Mouse (Mus musculus) 416B (cell line): ENCODE measurements at regions not wholly inside any gene's neighbourhood (a gene's known extent, or its start where the extent isn't known, plus 50 kb on each side); places are given as distances from the start of the nearest gene placed in this dataset.

ENCODE experiments used
- DNase-seq: peaks from one replicate; pipeline ENCODE4 v3.0.0; 2011; ENCODE audit warnings: low read depth

DNA sequence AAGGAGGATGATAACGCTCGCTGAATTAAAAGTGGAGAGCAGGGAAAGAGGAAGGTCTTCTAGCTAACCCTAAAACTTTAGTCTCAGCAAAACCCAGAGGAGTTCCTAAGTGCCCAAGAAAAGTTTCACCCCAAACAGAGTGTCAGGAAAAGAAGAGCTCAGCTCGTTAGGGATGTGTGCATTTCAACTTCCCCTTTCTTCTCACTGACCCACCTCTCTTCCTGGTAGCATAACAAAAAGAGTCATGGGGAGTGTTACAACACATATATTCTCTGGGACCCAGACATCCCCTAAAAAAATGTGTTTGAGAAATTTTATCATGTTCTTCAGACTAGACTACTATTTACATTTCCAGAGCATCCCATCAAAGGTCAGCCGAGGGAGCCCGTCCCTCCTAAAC lies 432.6 kb downstream of the Mctp2 start:
- DNase-seq, result no peak

GRCm38 (mm10) chr7:71872912-71873311 lies 433.5 kb downstream of the Mctp2 start:
- no peak for DNase-seq

GRCm38 (mm10) chr7:71867090-71867489 lies 439.3 kb downstream of the Mctp2 start:
- peak; percentile 47 for DNase-seq

GRCm38 (mm10) chr7:71865371-71866166 lies 440.8 kb downstream of the Mctp2 start:
- DNase-seq, result no peak

DNA sequence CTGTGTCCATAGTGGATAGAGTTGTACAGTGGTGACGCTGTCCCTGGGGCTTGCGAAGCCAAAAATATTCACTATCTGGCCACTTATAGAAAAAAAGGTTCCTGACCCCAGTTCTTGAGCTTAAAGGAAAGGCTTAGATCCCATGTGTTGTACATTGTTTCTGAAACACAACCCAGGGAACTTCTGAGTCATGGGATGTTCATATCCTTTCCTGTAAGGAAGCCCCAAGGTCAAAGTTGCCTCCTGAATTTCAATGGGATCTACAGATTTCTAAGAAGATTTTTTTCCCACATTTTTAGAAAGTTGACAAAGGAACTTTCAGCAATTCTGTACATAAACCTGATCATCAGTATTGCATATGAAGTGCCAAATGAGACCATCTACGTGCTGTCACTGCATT lies 453.5 kb downstream of the Mctp2 start:
- DNase-seq, result no peak

GRCm38 (mm10) chr7:71849174-71849573 lies 457.2 kb downstream of the Mctp2 start:
- no peak for DNase-seq

DNA sequence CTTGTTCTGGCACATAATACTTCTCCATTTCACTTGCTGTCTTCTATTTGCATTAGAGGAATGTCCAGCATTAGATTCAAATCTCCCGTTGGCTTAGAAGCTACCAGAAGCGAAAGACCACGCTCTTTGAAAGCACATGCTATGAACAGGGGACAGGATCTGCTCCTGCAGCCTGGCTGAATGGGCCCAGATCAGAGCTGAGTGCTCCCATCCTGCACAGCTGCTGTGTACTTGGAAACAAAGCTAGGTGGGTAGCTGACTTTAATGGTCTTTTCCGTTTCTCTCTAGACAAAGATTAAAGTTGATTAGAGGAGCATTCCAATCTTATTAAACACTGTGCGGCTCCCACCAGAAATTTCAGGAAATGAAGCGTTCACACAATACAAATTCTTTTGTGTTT lies 468.6 kb downstream of the Mctp2 start:
- no peak for DNase-seq

DNA sequence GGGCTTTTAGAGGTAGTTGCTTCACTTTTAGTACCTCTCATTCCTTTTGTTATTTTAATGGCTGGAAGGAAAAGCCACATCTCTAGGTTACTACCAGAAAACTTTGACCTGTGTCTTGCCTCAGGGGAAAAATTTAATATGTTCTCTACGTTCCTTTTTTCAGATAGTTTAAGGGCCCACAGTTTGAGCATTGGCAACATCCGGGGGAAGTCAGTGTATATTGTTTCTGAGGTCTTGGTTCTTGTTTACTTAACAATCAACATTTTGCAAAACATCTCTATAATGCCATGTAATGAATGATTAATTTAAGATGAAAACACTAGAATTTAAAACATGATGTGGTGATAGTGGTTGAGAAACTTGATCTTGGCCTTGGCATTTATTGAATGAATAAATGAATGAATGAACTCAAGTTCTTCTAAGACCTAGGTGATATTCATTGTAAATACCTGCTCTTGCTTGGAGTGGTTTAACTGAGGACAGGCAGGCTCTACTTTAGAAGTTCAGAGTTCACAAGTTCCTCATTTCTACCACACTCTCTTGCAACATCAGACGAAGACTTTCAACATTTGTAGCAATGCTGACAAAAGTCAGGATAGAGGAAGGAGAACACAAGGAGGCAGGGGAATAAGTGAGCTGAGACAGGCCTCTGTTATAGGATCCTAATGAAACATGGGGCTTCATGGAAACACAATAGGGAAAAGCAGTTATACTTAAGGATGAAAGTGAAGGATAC lies 474.4 kb downstream of the Mctp2 start:
- DNase-seq, result peak; percentile 50

- DNase-seq, result no peak
Observed at GRCm38 (mm10) chr7:71829567-71829966, 476.8 kb downstream of the Mctp2 start.

DNA sequence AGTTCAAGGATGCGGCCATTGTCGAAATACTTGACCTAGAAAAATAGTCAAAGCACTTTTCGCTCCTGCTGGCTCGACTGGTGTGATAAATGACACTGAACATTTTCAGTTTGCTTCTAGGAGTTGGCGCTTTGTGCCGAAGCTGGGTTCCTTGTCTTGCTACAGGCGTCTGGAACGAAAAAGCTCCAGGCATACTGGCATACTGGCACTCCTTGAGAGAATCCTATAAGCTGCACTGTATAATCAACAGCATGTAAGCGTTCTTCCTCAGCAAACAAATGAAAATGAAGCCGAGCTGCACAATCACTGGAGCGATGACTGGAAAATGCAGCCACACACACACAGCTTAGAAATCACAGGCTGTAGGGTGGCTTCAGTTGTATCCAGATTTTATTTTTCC lies 464.9 kb upstream of the Gm10295 start:
- DNase-seq, result no peak

DNA sequence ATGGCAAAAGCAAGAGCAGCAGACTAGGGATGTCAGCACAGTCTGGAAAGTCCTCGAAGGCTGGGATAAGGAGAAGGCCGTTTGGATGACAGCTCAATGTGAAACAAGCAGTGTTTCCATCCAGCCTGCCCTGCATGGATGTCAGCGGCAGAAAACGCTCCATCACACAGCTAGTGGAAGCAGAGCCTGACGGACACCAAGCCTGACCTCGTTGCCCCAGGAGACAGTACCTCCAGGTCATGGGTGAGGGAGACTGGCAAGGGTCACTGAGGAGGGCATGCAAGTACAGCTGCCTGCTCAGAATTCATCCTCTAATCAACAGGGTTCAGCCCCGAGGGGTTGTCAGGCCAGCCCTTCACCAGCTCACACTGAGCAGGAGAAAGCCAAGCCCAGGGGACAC lies 442.9 kb upstream of the Gm10295 start:
- DNase-seq, result no peak

DNA sequence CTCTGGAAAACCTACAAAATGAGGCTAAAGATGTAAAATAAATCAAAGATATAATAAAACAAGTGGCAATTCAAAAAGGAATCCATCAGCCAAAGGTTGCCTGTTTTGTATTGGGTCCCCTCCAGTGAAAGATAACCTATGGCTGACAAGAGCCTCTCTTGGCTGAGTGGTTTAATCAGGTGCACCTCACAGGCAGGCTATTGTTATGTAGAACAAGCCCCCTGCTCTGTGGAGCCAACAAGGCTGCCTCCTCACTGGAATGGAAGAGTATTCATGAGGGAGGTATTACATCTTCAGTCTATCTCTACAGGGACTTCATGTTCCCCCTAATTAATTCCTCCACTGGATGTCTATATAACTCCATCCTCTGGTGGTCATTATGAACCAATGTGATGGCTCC lies 437.1 kb upstream of the Gm10295 start:
- no peak for DNase-seq

GRCm38 (mm10) chr7:71782496-71782895 lies 431.2 kb upstream of the Gm10295 start:
- DNase-seq, result no peak

DNA sequence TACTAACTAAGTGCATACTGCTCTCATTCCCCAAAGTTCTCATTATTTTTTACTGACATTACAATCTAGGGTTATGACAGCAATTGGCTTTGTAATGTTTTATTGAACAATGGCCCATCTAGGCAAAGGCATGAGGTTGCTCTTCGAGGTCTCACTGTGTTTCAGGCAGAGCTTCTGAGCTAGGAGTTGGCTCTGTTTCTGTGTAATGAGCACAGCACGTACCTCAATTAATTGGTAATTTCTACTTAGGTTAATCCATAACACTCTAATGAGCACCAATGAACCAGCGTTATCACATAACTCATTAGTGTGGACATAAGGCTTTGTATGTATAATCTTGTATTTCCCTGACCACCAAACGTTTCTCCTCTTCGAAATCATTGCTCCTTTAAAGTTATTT lies 398.6 kb upstream of the Gm10295 start:
- DNase-seq, result no peak

- no peak for DNase-seq
Observed at GRCm38 (mm10) chr7:71746118-71746897, 395.0 kb upstream of the Gm10295 start.

DNA sequence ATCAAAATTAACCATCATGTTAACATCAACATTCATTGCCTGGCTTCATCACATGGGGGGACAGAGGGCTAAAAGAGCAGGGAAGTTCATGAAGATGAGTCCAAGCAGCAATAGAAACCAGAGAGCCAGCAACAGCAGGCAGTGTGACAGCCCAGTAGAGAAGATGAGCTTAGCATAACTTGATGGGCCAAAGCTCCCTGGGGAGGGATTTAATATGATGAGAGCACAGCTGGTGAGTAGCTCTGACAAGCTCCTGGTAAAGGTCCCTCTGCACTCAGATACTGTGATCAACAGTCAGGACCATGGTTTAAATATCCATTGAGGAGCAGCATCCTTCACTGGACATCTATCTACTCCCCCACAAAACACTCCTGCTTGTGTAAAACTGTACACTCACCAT lies 377.2 kb upstream of the Gm10295 start:
- no peak for DNase-seq

GRCm38 (mm10) chr7:71708209-71708608 lies 356.9 kb upstream of the Gm10295 start:
- peak; percentile 39 for DNase-seq

- no peak for DNase-seq
Observed at GRCm38 (mm10) chr7:71706201-71706600, 354.9 kb upstream of the Gm10295 start.

DNA sequence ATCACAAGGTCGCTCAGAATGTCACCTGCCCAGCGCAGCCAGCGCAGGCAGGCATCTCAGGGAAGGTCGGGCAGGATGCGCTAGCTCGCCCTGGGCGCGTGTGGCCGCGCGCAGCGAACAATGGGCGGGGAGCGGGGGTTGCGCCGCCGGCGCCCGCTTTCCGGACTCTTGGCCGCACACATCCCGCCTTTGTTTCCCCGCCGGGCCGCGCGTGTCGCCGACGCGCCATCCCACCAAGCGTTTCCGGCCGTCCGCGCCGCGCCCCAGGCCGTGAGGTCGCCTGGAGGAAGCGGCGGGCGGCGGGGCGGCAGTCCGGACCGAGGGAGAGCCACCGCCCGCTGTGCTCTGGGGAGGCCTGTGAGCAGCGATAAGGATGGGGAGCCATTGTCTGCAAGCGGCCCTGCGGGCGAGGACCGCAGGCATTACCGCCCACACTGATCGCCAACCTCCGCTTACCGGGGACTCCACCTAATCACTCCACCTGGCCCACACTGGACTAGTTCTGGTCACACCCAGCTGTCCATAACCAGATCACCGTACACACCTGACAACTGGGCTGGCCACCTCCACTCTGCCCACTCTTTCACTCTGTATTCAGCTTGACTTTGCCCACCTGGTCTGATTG lies 354.3 kb upstream of the Gm10295 start:
- DNase-seq, result no peak

DNA sequence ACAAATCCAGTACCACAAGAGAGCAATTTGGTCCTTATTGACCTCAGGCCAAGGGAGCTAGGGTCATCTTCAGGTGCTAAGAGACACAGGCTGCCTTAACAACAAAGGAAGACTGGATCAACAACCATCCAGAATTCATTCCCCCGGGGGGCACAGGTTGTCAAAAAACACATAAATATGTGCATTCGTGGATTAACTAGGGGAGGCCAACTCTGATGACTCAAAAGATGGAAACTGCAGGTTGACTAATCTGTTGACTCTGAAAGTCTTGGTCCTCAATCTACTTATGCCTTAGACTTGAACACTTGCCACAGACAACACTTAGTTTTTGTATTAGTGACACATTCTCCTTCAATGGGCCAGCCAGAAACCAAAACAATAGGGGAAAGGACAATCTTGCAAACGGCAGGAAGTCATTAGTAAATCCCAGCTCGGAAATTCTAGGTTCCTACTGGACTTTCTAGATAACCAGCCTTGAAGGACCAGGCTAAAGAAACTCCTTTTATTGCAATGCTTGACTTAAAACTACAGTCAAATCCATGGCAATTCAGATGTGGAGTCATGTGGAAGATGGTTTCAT lies 353.5 kb upstream of the Gm10295 start:
- no peak for DNase-seq
